Mouse (Mus musculus): ENCODE measurements around the gene Acacb.

- TF ChIP-seq CTCF (IDR thresholded peaks at IDR 0.05; ENCODE audit: control insufficient read depth, insufficient read depth, low read length) (no peak), POLR2A (IDR thresholded peaks at IDR 0.05; ENCODE audit: borderline replicate concordance, control insufficient read depth, low read depth, low read length) (no peak)
Measured at GRCm38 (mm10) chr5:114194161-114194560, 47.8 kb downstream of the Acacb start.
